Mouse (Mus musculus) stomach, postnatal 0 days (tissue): ENCODE measurements at regions not wholly inside any gene's neighbourhood (a gene's known extent, or its start where the extent isn't known, plus 50 kb on each side); places are given as distances from the start of the nearest gene placed in this dataset.
A peak's percentile ranks its signal among the peaks of the same experiment; 100 is the strongest.

ENCODE experiments used
- ATAC-seq: fragments of 200-750 bp; cut with Nextera tagmentation; 2 replicates; pipeline ENCODE4 v1.8.0; 2017; ENCODE audit not compliant: low FRiP score, low TSS enrichment
- DNase-seq: peaks from one replicate; pipeline ENCODE4 v3.0.0-alpha.2; 2016; ENCODE audit warnings: low spot score
- H3K27ac ChIP-seq: fragments of 300-500 bp; sonication (generic); replicated peaks from 2 replicates; pipeline ENCODE4 v1.5.1; 2014; ENCODE audit warnings: mild to moderate bottlenecking, control low read depth
- H3K27me3 ChIP-seq: fragments of 300-500 bp; sonication (generic); 2 replicates; pipeline ENCODE4 v1.6.1; 2014; ENCODE audit warnings: low read length; ENCODE audit not compliant: control insufficient read depth, insufficient read depth
- H3K36me3 ChIP-seq: fragments of 300-500 bp; sonication (generic); 2 replicates; pipeline ENCODE4 v1.6.1; 2014; ENCODE audit warnings: low read length, mixed read lengths; ENCODE audit not compliant: control insufficient read depth, insufficient read depth
- H3K4me1 ChIP-seq: fragments of 300-500 bp; sonication (generic); replicated peaks from 2 replicates; pipeline ENCODE4 v1.6.1; 2014; ENCODE audit warnings: antibody characterized with exemption; ENCODE audit not compliant: control insufficient read depth, insufficient read depth
- H3K4me2 ChIP-seq: fragments of 300-500 bp; sonication (generic); replicated peaks from 2 replicates; pipeline ENCODE4 v1.6.1; 2014; ENCODE audit warnings: low read depth, mild to moderate bottlenecking, control low read depth, moderate library complexity
- H3K4me3 ChIP-seq: fragments of 300-500 bp; sonication (generic); 2 replicates; pipeline ENCODE4 v1.5.1; 2014; ENCODE audit warnings: low read depth, low read length, control low read depth
- H3K9ac ChIP-seq: fragments of 300-500 bp; sonication (generic); 2 replicates; pipeline ENCODE4 v1.6.1; 2014; ENCODE audit warnings: mild to moderate bottlenecking, low read length, control low read depth, mixed read lengths
- H3K9me3 ChIP-seq: fragments of 300-500 bp; sonication (generic); 2 replicates; pipeline ENCODE4 v1.6.1; 2016; ENCODE audit warnings: low read length; ENCODE audit not compliant: control insufficient read depth
- CTCF ChIP-seq: IDR thresholded peaks from 2 replicates; pipeline ENCODE4 v1.5.1; 2016; ENCODE audit warnings: antibody characterized with exemption, low read depth, mild to moderate bottlenecking, moderate library complexity
- EP300 ChIP-seq: optimal IDR thresholded peaks from 2 replicates; pipeline ENCODE3; 2016; ENCODE audit warnings: antibody characterized with exemption
- WGBS: fragments of 180-500 bp; shearing (Covaris S2); extraction: QIAGEN DNeasy Blood & Tissue Kit; methylation state at CpG from one replicate; pipeline ENCODE4 v1.1.7; 2014; 5-methylcytosine and 5-hydroxymethylcytosine counted together

GRCm38 (mm10) chr4:75714652-75715051, 436.5 kb upstream of the Dmac1 start:
- WGBS, result 82% methylated on average over 3 of the region's 3 CpGs
- H3K4me1 ChIP-seq, result no peaks in the 10 kb centered on the region
- H3K9me3 ChIP-seq, result no peaks in the 10 kb centered on the region
- no peaks in the 10 kb centered on the region for H3K27me3 ChIP-seq
- H3K4me2 ChIP-seq, result no peak overlapping the region
- H3K4me3 ChIP-seq, result no peak overlapping the region
- ATAC-seq, result no peak
- DNase-seq, result no peak
- no peak overlapping the region for H3K27ac ChIP-seq
- TF ChIP-seq EP300 (no peak), CTCF (no peak)
- no peak overlapping the region for H3K9ac ChIP-seq
- no peaks in the 10 kb centered on the region for H3K36me3 ChIP-seq

GRCm38 (mm10) chr4:75713960-75714359, 435.9 kb upstream of the Dmac1 start:
- Histone ChIP-seq H3K4me2 (no peak overlapping the region), H3K27ac (no peak overlapping the region), H3K36me3 (no peaks in the 10 kb centered on the region), H3K4me3 (no peak overlapping the region), H3K27me3 (no peaks in the 10 kb centered on the region), H3K9me3 (no peaks in the 10 kb centered on the region), H3K4me1 (no peaks in the 10 kb centered on the region), H3K9ac (no peak overlapping the region)
- ATAC-seq (no peak), DNase-seq (peak; percentile 13)
- 100% methylated on average over 1 of the region's 1 CpGs for WGBS
- peak; percentile 66 for TF ChIP-seq CTCF
- no peak for TF ChIP-seq EP300

- Histone ChIP-seq H3K9me3 (no peaks in the 10 kb centered on the region), H3K36me3 (no peaks in the 10 kb centered on the region), H3K4me1 (no peaks in the 10 kb centered on the region), H3K4me2 (no peak overlapping the region), H3K27ac (no peak overlapping the region), H3K27me3 (no peaks in the 10 kb centered on the region), H3K4me3 (no peak overlapping the region), H3K9ac (no peak overlapping the region)
- TF ChIP-seq CTCF, result no peak
- no peak for TF ChIP-seq EP300
- WGBS, result 51% methylated on average over 3 of the region's 3 CpGs
- no peak for DNase-seq
- no peak for ATAC-seq
These were observed 422.8 kb upstream of the Dmac1 start for GRCm38 (mm10) chr4:75700780-75701378.

GRCm38 (mm10) chr4:75676590-75677174, 398.6 kb upstream of the Dmac1 start:
- ATAC-seq (no peak), DNase-seq (no peak)
- no peak overlapping the region for H3K27ac ChIP-seq
- no peaks in the 10 kb centered on the region for H3K27me3 ChIP-seq
- no peaks in the 10 kb centered on the region for H3K36me3 ChIP-seq
- TF ChIP-seq CTCF, result no peak
- TF ChIP-seq EP300, result no peak
- H3K9me3 ChIP-seq, result no peaks in the 10 kb centered on the region
- H3K4me2 ChIP-seq, result no peak overlapping the region
- no peak overlapping the region for H3K9ac ChIP-seq
- WGBS, result 34% methylated on average over 3 of the region's 3 CpGs
- H3K4me3 ChIP-seq, result no peak overlapping the region
- H3K4me1 ChIP-seq, result no peaks in the 10 kb centered on the region

GRCm38 (mm10) chr4:75641046-75641445, 362.9 kb upstream of the Dmac1 start:
- TF ChIP-seq EP300 (no peak), CTCF (no peak)
- ATAC-seq (no peak), DNase-seq (no peak)
- no peak overlapping the region for H3K4me2 ChIP-seq
- no peaks in the 10 kb centered on the region for H3K36me3 ChIP-seq
- no peaks in the 10 kb centered on the region for H3K4me1 ChIP-seq
- H3K4me3 ChIP-seq, result no peak overlapping the region
- no peak overlapping the region for H3K27ac ChIP-seq
- no peaks in the 10 kb centered on the region for H3K9me3 ChIP-seq
- H3K27me3 ChIP-seq, result no peaks in the 10 kb centered on the region
- H3K9ac ChIP-seq, result no peak overlapping the region

- TF ChIP-seq CTCF (no peak), EP300 (no peak)
- Histone ChIP-seq H3K4me2 (no peak overlapping the region), H3K9me3 (no peaks in the 10 kb centered on the region), H3K4me3 (no peak overlapping the region), H3K36me3 (no peaks in the 10 kb centered on the region), H3K27me3 (no peaks in the 10 kb centered on the region), H3K9ac (no peak overlapping the region), H3K27ac (no peak overlapping the region), H3K4me1 (no peaks in the 10 kb centered on the region)
- no peak for ATAC-seq
- 87% methylated on average over 1 of the region's 1 CpGs for WGBS
- DNase-seq, result no peak
These were observed 358.5 kb upstream of the Dmac1 start for GRCm38 (mm10) chr4:75636627-75637026.
